Mouse (Mus musculus): ENCODE measurements around the gene Rhbg.
"Not testable (repeated sequence)": the region's sequence is repeated elsewhere in the genome, so short reads cannot be mapped to it uniquely, and the experiment has no call there.

The Rhbg gene

GRCm38 (mm10) chr3:88254268-88254926 is at the start of gene Rhbg:
Rhbg (minus strand) TSS chr3:88254709.
- peak; percentile 52 for DNase-seq

GRCm38 (mm10) chr3:88299172-88299571 is 44.7 kb upstream of the Rhbg start:
- DNase-seq = no peak

- DNase-seq = no peak
Observed at GRCm38 (mm10) chr3:88297321-88297851, 42.9 kb upstream of the Rhbg start.

GRCm38 (mm10) chr3:88296561-88297318 is 42.2 kb upstream of the Rhbg start, which contains the start of the genes Tsacc and Cct3:
Tsacc (minus strand) TSS chr3:88296999.
Cct3 (plus strand) TSS chr3:88297116.
- peak; percentile 96 for DNase-seq

GRCm38 (mm10) chr3:88296110-88296560 is 41.6 kb upstream of the Rhbg start:
- no peak for DNase-seq

- not testable (repeated sequence) for DNase-seq
Observed at GRCm38 (mm10) chr3:88295272-88295671, 40.8 kb upstream of the Rhbg start.

GRCm38 (mm10) chr3:88291970-88292369 is 37.5 kb upstream of the Rhbg start:
- no peak for DNase-seq

- not testable (repeated sequence) for DNase-seq
Observed at GRCm38 (mm10) chr3:88288133-88288713, 33.7 kb upstream of the Rhbg start.

GRCm38 (mm10) chr3:88287110-88287509 is 32.6 kb upstream of the Rhbg start, which contains the start of gene Gm38392:
Gm38392 (minus strand) TSS chr3:88287210.
- DNase-seq = no peak

- not testable (repeated sequence) for DNase-seq
Observed at GRCm38 (mm10) chr3:88285565-88285895, 31.0 kb upstream of the Rhbg start.

GRCm38 (mm10) chr3:88284815-88285564 is 30.5 kb upstream of the Rhbg start:
- not testable (repeated sequence) for DNase-seq

GRCm38 (mm10) chr3:88281141-88281916 is 26.8 kb upstream of the Rhbg start:
- not testable (repeated sequence) for DNase-seq

GRCm38 (mm10) chr3:88280035-88280434 is 25.5 kb upstream of the Rhbg start:
- DNase-seq = no peak

GRCm38 (mm10) chr3:88276529-88277143 is 22.1 kb upstream of the Rhbg start:
- DNase-seq = no peak

GRCm38 (mm10) chr3:88276121-88276520 is 21.6 kb upstream of the Rhbg start:
- no peak for DNase-seq

- no peak for DNase-seq
Observed at GRCm38 (mm10) chr3:88274002-88274401, 19.5 kb upstream of the Rhbg start.

GRCm38 (mm10) chr3:88271859-88272258 is 17.4 kb upstream of the Rhbg start:
- no peak for DNase-seq

GRCm38 (mm10) chr3:88271298-88271697 is 16.8 kb upstream of the Rhbg start:
- DNase-seq = not testable (repeated sequence)

GRCm38 (mm10) chr3:88268991-88269390 is 14.5 kb upstream of the Rhbg start:
- no peak for DNase-seq

- not testable (repeated sequence) for DNase-seq
Observed at GRCm38 (mm10) chr3:88268014-88268413, 13.5 kb upstream of the Rhbg start.

- no peak for DNase-seq
Observed at GRCm38 (mm10) chr3:88262346-88262745, 7.8 kb upstream of the Rhbg start.
